Mouse (Mus musculus) C2C12 (cell line): ENCODE data around the gene Pafah1b3. TPM values are rescaled to one million over a fixed set of nuclear protein-coding genes. Genes with fewer than 3 reads are reported as not detected.

ENCODE experiments used
- H3K27me3 ChIP-seq: one replicate; pipeline ENCODE4 v1.6.1; 2011; ENCODE audit not compliant: control insufficient read depth, insufficient read depth, insufficient read length
- H3K36me3 ChIP-seq: one replicate; pipeline ENCODE4 v1.6.1; 2011; ENCODE audit not compliant: control insufficient read depth, insufficient read depth
- H3K4me3 ChIP-seq: one replicate; pipeline ENCODE4 v1.5.1; 2011; ENCODE audit warnings: mild to moderate bottlenecking, control low read depth; ENCODE audit not compliant: poor library complexity, insufficient read depth, severe bottlenecking
- H3K79me2 ChIP-seq: one replicate; pipeline ENCODE4 v1.6.1; 2011; ENCODE audit not compliant: control insufficient read depth, insufficient read depth
- H3K79me3 ChIP-seq: one replicate; pipeline ENCODE4 v1.6.1; 2011; ENCODE audit warnings: low read depth, control low read depth
- H3ac ChIP-seq: one replicate; pipeline ENCODE3; 2011; ENCODE audit warnings: low read depth; ENCODE audit not compliant: control insufficient read depth, insufficient read length
- CEBPB ChIP-seq: IDR thresholded peaks from one replicate; pipeline ENCODE4 v1.6.1; 2011; ENCODE audit warnings: low read depth, mild to moderate bottlenecking, control low read depth, moderate library complexity
- CTCF ChIP-seq: IDR thresholded peaks from one replicate; pipeline ENCODE4 v1.5.1; 2011; ENCODE audit not compliant: control insufficient read depth, insufficient read depth, insufficient read length
- FOSL1 ChIP-seq: IDR thresholded peaks from one replicate; pipeline ENCODE4 v1.8.0; 2011; ENCODE audit warnings: mild to moderate bottlenecking, low read length; ENCODE audit not compliant: poor library complexity, insufficient read depth, severe bottlenecking
- MAX ChIP-seq: IDR thresholded peaks from one replicate; pipeline ENCODE4 v1.6.1; 2011; ENCODE audit warnings: mild to moderate bottlenecking, control low read depth
- MYOD1 ChIP-seq: IDR thresholded peaks from one replicate; pipeline ENCODE4 v1.6.1; 2011; ENCODE audit warnings: low read depth; ENCODE audit not compliant: control insufficient read depth, insufficient read length
- MYOG ChIP-seq: IDR thresholded peaks from one replicate; pipeline ENCODE4 v1.6.1; 2011; ENCODE audit not compliant: control insufficient read depth, insufficient read length; ENCODE audit errors: extremely low read depth
- USF1 ChIP-seq: IDR thresholded peaks from one replicate; pipeline ENCODE4 v1.6.1; 2011; ENCODE audit warnings: low read depth, mild to moderate bottlenecking, control low read depth, moderate library complexity
- polyA plus RNA-seq: library from polyadenylated mRNA; unstranded; fragments of >200 nt; fragmentation: generic; extraction: Trizol; gene quantifications from one replicate; pipeline ENCODE4 v1.2.1, GENCODE M21; 2012; ENCODE audit warnings: missing spikeins

Gene Pafah1b3
- polyA plus RNA-seq, 1 experiment: 90.8 TPM

DNA sequence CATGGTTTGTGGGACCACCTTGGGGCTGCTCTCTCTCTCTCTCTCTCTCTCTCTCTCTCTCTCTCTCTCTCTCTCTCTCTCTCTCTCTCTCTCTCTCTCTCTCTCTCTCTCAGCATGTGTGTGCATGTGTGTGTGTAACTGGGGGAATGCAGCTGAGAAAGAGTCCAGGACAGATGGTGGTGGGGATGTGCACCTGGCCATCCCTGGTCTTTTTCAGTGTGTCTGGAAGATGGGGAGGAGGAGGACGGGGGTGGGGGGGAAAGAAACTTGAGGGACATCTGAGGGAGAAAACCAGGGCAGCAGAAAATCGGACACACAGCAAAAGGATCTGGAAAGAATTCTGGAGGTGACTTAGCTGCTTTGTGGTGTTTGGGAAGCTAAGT is 8.8 kb upstream of the Pafah1b3 start:
- H3K27me3 ChIP-seq: peaks cover 68% of the 10 kb centered on the region
- no peaks in the 10 kb centered on the region for H3K79me2 ChIP-seq
- H3K36me3 ChIP-seq: no peaks in the 10 kb centered on the region
- H3K79me3 ChIP-seq: no peaks in the 10 kb centered on the region
- no peak overlapping the region for H3ac ChIP-seq
- H3K4me3 ChIP-seq: no peak overlapping the region
- no peak for TF ChIP-seq USF1
- TF ChIP-seq CEBPB: no peak
- TF ChIP-seq FOSL1: no peak
- TF ChIP-seq MYOD1: no peak
- TF ChIP-seq MYOG: no peak
- no peak for TF ChIP-seq MAX
- TF ChIP-seq CTCF: no peak

DNA sequence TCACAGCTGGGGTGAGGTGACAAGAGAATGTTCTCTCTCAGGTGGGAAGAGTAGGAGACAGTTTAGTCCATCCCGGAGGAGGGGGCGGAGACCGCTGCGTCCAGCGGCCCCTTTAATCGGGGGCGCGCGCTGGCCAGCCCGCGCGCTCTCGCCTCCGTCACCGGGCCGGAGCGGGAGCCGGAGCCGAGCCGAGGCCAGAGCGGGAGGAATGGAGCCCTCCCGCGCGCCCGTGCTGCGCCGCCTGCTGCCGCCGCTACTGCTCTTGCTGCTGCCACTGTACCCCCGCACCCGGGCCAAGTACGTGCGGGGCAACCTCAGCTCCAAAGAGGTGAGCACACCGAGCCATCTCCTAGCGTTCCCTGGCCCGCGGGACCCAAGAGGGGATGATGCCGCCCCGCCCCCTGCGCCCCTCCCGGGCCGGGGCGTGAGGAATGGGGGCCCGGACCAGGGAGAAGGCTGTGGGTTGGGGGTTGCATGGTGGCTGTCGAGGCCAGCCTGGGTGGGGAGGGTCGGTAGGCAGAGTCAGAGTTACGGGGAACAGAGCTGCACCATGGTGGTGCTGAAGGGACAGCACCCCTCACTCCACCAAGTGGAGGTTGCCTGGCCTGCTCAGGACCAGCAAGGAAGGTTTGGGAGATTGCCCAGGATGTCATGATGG is 8.3 kb upstream of the Pafah1b3 start, which contains the start of gene Tmem145:
Gene Tmem145, plus strand, starts transcription at position 151 of the 658 bp plus-strand sequence.
- peaks cover 63% of the 10 kb centered on the region for H3K27me3 ChIP-seq
- H3K4me3 ChIP-seq: no peak within 1 kb of the TSS
- H3K79me3 ChIP-seq: no peaks in the 10 kb centered on the region
- no peaks in the 10 kb centered on the region for H3K36me3 ChIP-seq
- H3K79me2 ChIP-seq: no peaks in the 10 kb centered on the region
- H3ac ChIP-seq: no peak within 1 kb of the TSS
- TF ChIP-seq MAX: no peak
- no peak for TF ChIP-seq MYOG
- no peak for TF ChIP-seq CEBPB
- TF ChIP-seq USF1: no peak
- TF ChIP-seq MYOD1: no peak
- TF ChIP-seq FOSL1: no peak
- no peak for TF ChIP-seq CTCF

DNA sequence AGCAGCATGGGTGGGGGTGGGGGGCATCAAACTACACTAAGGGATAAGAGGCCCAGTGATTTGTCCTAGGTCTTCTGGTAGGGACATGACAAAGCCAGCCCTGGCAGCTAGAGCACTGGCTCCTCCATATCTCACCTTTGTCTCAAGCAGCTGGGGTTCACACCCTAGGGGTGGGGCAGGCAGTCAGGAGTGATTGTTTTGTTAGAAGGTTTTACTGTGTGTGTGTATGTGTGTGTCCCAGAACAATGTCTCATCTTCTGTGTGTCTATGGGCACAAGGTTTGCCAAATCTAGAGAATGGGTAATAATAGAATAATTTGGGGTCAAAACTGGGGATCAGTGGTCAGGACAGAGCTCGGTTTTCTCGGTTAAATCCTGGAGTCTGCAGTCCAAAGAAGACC is 7.7 kb upstream of the Pafah1b3 start:
- H3K4me3 ChIP-seq: no peak overlapping the region
- no peak overlapping the region for H3ac ChIP-seq
- no peaks in the 10 kb centered on the region for H3K79me3 ChIP-seq
- H3K79me2 ChIP-seq: no peaks in the 10 kb centered on the region
- H3K36me3 ChIP-seq: no peaks in the 10 kb centered on the region
- TF ChIP-seq MYOG: no peak
- TF ChIP-seq USF1: no peak
- TF ChIP-seq FOSL1: no peak
- no peak for TF ChIP-seq CTCF
- TF ChIP-seq MYOD1: no peak
- TF ChIP-seq CEBPB: no peak
- no peak for TF ChIP-seq MAX
- peaks cover 61% of the 10 kb centered on the region for H3K27me3 ChIP-seq

DNA sequence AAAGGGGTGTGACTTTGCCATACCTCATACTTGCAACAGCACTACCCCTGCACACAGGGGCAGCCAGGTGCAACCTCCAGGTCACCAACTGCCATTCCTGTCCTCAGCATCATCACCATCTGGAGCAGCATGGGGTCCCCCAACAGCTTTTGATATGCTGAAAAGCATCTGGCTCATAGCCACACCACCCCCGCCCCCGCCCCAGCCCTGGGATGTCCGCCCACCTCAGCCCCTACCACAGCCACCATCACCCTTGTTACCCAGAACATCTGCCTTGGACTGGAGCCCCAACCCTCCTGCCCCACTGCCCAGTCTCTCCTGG is 5.9 kb upstream of the Pafah1b3 start:
- H3K4me3 ChIP-seq: no peak overlapping the region
- no peak overlapping the region for H3ac ChIP-seq
- no peaks in the 10 kb centered on the region for H3K79me3 ChIP-seq
- H3K79me2 ChIP-seq: no peaks in the 10 kb centered on the region
- peaks cover 50% of the 10 kb centered on the region for H3K27me3 ChIP-seq
- TF ChIP-seq MYOD1 (no peak), CTCF (no peak), FOSL1 (no peak), USF1 (no peak), MYOG (no peak), MAX (no peak), CEBPB (no peak)
- no peaks in the 10 kb centered on the region for H3K36me3 ChIP-seq

DNA sequence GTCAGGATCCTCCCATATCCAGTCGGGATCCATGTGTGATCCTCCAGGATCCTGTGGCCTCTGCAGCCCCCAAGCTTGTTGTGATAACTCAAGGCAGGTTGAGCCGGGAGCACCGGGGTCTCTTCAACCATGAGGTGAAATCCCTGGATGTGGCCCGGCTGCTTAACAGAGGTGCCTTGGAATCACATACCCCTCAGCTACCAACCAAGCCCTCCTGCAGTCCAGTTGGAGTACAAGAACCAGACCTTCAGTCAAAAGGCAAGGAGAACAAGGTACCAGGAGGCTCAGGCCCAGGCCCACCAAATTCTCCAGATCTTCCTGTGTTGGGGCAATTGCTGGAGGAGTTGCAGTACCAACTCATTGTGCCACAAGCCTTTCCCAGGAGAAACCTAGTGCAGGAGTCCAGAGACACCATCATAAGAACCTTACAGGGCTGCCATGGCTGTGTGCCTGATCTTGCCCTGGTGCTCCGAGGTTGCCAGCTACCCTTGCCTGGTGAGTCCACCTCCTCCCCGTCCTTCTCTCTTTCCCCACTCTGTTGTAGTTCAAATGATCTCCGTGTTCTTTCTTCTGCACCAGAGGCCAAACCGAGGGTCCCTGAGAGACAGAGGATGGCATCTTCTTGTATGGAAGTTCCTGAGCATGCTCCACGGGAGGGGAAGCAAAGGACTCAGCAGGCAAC is 5.4 kb upstream of the Pafah1b3 start:
- no peaks in the 10 kb centered on the region for H3K36me3 ChIP-seq
- no peak overlapping the region for H3K4me3 ChIP-seq
- no peak overlapping the region for H3ac ChIP-seq
- TF ChIP-seq CEBPB (no peak), MYOD1 (no peak), MYOG (no peak), FOSL1 (no peak), CTCF (no peak), MAX (no peak), USF1 (no peak)
- H3K79me3 ChIP-seq: no peaks in the 10 kb centered on the region
- peaks cover 45% of the 10 kb centered on the region for H3K27me3 ChIP-seq
- no peaks in the 10 kb centered on the region for H3K79me2 ChIP-seq
